Mouse (Mus musculus) adrenal gland, postnatal 25 days (tissue): ENCODE results near the gene Grm6. TPM values are rescaled to one million over a fixed set of nuclear protein-coding genes. Genes with fewer than 3 reads are reported as not detected.
A peak's percentile ranks its signal among the peaks of the same experiment; 100 is the strongest.

Experiments used
- DNase-seq: peaks from one replicate; pipeline ENCODE4 v3.0.0; 2021; ENCODE audit warnings: mixed read lengths
- long read RNA-seq: library from polyadenylated mRNA; stranded (forward); transcript quantifications from one replicate; pipeline ENCODE4 v2.0.0, GENCODE M21; 2021
- total RNA-seq: library from RNA; stranded (reverse); gene quantifications from 2 replicates; pipeline ENCODE4 v1.2.3, GENCODE M21; 2021

Grm6 gene
- total RNA-seq, result not detected in 2 replicates
- long read RNA-seq, result 0 reads

- DNase-seq, result no peak
Observed at GRCm38 (mm10) chr11:50850177-50850735, at the start of gene Grm6. Grm6 (plus strand) TSS chr11:50850685.

DNA sequence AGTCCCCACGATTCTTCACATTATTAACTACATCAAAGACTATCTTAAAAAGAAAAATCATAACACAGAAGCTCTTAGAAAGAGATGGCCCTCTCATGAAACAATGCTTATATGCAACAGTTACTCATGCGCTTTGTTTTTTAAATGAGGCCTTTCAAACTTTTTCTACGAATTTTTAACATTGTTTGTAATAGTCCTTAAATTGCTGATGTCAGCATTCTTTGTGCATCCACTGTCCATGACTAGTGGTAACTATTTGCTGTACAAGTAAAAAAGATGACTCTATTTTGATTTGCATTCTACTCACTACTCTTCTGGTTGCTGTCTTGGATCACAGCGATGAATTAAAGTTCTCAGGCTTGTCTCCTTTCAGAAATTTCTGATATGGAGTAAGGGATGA is 36.3 kb upstream of the Grm6 start:
- DNase-seq, result no peak

GRCm38 (mm10) chr11:50826214-50826613 is 24.3 kb upstream of the Grm6 start:
- no peak for DNase-seq

DNA sequence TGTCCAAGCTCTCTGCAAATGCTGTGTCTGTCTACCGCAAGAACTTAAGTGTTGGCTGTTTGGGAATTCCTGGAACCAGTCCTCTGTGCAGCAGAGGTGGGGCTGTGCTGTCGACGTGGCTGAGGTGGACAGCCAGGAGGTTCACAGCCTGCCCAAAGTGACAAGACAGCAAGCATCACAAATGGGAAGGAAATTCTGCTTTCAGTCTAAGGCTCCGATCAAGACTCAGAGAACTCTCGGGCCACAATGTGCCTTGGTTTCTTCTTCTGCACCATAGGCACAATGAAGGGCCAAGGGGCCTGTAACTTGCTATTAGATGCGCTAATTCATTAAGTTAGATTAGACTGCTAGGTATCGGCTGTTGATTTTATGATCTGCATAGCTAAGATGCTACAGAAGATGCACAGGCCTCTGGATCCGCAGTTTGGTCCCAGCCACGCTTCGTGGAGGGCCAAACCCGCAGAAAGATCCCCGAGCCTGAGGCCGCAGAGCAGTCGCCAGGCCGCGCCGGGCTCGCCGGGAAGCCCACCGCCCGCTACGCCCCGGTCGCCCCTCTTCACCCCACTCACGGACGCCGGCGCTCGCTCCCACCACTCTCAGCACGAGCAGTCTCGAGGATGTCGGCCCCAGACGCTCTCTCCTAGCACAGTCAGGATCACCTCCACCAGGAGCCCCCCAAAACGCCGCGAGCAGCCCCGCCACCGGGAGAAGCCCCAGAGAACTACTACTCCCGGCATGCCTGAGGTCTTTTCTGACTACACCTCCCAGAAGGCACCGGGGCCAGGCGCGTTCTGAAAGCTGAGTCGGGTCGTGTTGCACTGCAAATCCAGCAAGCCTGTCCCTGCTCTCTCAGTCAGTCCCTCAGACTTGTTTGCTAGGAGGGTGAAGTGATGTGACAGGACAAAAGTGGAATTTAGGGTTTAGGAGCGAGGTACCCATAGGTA is 23.2 kb upstream of the Grm6 start, which contains the start of gene Zfp354c:
Gene Zfp354c (minus strand): TSS at position 715 of the 944 bp plus-strand sequence.
- DNase-seq, result peak; percentile 82

DNA sequence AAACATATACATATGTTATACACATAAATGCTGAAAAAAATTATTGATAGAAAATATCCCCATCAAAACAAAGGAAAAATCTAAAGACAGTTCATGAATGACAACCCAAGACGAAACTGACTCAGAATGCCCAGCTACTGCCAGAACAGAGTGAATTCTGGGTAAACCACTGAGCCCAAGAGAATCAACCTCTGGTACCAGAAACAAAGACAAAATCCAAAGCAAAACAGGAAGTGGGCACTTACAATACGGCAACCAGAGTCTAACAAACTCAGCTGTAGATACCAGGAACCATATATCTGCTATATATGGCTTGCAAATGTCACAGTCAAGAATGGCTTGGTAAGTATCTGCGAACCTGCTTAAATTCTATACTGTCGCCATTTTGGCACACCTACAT is 14.8 kb upstream of the Grm6 start:
- DNase-seq, result no peak

DNA sequence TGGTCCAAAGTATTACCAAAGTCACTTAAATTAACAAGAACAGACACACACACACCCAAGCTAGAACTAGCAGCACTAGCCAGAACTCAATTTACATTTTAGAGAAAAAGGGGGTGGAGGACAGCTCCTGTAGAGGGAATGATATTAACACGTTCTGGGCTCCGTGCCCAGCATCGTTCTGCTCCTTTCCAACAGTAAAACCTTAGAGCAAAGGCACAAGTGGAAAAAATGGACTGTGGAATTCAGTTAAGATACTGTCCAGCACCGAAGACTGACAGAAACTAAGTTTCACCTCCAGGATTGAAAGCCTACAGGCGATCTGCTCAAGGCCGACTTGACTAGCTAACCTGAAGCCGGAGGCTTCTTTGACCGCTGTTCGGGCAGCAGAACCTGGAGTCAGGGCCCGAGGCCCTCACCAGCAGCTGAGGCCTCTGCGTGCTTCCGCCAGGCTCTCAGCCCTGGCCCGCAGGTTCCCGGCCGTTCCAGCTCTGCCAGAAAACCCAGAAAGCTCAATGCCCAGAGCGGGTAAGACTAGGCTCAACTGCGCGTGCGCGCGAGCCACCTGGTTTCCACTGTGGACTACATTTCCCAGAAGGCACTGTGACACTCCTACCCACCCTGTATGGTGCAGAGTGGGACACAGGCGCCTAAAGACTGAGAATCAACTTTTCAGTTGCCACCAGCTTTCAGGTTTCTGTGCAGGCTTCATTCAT is 9.3 kb upstream of the Grm6 start, which contains the start of gene Zfp879:
Gene Zfp879 (minus strand): TSS at position 530 of the 713 bp plus-strand sequence.
- peak; percentile 93 for DNase-seq

GRCm38 (mm10) chr11:50845951-50846350 is 4.5 kb upstream of the Grm6 start:
- DNase-seq, result no peak

GRCm38 (mm10) chr11:50847047-50847446 is 3.4 kb upstream of the Grm6 start:
- DNase-seq, result no peak

DNA sequence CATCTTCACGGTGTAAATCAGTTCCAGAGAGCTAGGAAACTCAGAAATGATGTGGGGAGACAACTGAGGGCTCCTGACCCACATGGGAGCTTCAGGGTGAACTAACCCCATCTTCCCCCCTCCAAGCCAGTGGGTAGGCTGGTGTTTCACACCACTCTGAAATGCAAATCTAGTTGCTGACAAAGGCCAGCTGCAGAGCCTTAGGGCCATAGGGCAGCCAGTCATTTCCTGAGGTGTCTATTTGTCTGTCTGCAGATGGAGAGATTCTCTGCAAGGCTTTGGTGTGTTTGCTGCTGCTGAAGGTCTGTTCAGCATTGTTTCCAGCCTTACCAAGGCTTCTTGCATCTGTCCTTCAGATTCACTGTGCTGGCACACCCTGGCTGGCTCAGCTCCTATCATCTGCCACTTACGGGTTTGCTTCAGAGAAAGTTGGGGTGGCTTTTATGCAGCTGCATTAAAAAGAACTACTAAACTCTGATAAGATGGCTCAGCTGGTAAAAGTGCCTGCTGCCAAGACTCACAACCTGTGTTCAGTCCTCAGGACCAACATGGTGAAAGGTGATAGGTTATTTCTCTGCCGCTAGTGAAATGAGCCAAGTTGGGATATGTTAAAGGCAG is 1.9 kb upstream of the Grm6 start:
- DNase-seq, result no peak

- DNase-seq, result no peak
Observed at GRCm38 (mm10) chr11:50849310-50849709, 1.2 kb upstream of the Grm6 start.

DNA sequence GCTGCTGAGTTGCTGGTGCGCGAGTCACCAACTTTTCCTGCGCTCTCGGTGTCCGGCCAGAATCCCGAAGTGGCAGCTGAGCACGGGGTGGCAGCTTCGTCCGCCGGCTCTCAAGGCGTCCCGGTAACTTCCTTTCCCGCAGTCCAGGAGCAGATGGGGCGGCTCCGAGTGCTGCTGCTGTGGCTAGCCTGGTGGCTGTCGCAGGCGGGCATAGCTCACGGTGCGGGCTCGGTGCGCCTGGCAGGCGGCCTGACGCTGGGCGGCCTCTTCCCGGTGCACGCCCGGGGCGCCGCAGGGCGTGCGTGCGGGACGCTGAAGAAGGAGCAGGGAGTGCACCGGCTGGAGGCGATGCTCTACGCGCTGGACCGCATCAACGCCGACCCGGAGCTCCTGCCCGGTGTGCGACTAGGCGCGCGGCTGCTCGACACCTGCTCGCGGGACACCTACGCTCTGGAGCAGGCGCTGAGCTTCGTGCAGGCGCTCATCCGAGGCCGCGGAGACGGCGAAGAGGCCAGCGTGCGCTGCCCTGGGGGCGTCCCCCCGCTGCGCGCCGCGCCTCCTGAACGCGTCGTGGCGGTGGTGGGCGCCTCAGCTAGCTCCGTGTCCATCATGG is 610 bp downstream of the Grm6 start:
- DNase-seq, result peak; percentile 16

- DNase-seq, result no peak
Observed at GRCm38 (mm10) chr11:50878641-50879040, 28.2 kb downstream of the Grm6 start.

DNA sequence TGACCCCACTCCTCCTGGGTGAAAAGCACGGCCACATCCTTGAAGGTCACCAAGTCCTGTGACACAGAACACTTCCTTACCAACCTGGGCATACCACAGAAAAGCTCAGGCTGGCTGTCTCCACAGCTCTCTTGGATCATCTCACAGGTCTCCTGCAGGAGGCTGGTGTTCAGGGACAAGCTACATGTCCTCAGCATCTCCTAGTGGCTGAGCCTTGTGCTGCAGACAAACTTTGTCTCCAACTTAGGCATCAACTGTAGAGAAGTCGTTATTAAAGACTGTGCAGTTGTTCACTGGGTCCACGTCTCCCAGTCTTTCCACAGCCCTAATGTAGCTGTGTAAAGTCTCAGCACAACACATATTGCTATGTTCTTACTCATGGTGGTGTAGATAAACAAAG is 33.3 kb downstream of the Grm6 start:
- DNase-seq, result no peak

DNA sequence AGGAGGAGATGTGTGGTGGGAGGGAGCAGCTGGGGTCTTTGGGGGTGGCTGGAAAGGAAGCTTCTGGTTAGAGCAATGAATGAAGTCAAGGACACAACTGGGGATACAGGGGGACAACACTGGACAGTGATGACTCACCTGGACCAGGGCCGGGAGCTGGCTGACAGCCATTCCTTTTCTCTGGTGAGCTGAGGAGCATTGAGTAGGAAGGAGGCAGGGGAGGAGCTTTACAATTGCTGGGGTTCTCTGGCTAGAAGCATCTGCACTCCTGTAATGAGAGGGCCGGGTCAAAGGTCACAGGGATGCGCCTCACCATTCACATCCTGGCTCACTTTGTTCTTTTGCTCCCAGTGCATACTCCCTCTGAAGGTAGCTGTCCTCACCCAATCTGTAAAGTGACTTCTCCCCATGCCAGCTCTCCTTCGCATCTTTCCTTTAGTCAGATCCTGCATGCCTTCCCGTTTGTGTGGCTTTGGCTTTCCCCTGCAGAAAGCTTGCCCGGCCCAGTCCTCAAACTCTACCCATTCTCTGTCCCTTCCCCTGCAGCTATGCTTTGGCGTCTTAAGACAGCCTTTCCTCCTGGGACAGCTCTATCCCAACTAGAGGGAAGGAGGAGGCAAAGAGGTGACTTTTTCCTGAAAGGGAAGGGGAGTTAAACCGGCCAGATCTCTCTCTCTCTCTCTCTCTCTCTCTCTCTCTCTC is 35.9 kb downstream of the Grm6 start:
- peak; percentile 81 for DNase-seq

DNA sequence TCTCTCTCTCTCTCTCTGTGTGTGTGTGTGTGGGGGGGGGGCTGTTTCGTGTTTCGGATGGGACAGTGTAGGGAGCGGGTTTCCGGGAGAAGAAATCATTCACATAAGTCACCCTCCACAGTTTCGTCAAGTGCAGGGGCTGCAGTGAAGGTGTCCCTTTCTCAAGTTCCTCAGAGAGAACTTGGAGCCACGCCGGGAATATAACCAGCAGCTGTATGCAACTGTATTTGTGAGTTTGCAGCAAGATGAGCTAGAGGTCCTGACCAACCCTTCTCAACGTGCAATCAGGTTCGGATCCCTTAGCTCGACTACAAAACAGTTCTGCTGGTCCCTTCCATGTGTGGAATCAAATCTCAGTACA is 36.4 kb downstream of the Grm6 start:
- DNase-seq, result peak; percentile 2

GRCm38 (mm10) chr11:50887390-50888128 is 37.1 kb downstream of the Grm6 start, which contains the start of gene Zfp454:
Zfp454 (minus strand) TSS chr11:50887651.
- peak; percentile 89 for DNase-seq

DNA sequence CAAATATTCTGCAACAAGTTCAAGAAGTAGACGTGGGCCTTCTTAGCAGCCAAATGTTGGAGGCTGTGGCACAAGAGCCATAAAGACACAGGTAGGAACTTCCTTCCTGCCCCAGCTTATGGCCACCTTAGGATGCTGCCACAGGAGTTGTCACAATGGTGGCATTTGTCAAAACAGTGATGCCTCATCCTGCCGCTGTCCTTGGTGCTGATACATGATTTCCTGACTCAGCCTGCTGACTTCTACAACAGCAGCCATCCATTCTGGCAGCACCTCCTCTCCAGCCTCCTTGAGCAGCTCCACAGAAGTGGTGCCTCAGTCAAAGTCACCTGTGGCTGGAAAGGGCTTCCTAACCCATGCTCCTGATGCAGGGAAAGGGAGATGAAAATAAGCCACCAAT is 42.0 kb downstream of the Grm6 start:
- no peak for DNase-seq

GRCm38 (mm10) chr11:50897359-50897758 is 46.9 kb downstream of the Grm6 start:
- no peak for DNase-seq

DNA sequence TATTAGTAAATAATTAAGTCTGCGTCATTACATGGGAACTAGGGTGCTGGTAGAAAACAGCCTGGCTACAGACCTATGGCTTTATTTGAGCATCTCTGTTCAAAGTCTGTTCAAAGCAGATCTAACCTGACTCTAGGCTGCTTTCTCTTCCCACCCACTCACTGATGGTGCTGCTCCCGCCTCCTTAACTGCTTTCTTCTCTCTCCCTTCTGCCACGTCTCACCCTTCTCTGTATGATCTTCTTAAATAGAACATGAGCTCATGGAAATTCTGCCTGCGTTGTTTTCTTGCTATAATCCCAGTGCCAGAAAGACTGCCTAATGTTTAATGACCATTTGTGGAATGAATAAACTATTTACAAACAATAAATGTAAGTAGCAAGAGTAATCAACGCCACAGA is 57.7 kb downstream of the Grm6 start:
- DNase-seq, result no peak

GRCm38 (mm10) chr11:50913301-50913700 is 62.8 kb downstream of the Grm6 start:
- no peak for DNase-seq

DNA sequence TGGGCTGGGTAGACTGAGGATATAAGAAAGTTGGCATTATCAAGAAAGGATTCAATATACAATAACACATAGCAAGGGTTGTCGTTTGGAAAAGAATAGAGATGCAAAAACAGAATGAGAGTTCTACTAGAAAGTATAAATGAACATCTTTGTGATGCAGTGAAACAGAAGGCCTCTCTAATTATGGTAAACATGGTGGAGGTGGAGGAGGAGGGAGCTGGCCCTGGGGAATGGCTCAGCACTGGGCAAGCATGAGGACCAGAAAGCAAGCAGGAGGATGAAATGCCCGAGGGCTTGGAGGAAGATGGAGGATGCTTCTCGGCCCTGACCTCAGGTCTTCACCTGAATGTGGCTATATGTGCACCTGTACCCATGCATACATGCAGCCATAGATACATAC is 64.0 kb downstream of the Grm6 start:
- DNase-seq, result no peak
